ENCODE assay signal across 8 mouse cellular contexts in the genomic region with DNA sequence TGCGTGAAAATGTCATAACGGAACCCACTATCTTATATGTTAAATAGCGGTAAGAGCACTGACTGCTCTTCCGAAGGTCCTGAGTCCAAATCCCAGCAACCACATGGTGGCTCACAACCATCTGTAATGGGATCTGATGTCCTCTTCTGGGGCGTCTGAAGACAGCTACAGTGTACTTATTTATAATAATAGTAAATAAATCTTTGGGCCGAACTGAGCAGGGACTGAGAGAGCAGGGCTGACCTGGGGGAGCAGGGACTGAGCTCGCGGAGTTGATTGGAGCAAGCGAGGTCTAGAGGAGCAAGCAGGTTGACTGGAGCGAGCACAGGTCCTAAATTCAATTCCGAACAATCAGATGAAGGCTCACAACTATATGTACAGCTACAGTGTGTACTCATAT. TPM values are rescaled to one million over a fixed set of nuclear protein-coding genes. Genes with fewer than 3 reads are reported as not detected.
DNase-seq lines count a peak whose midpoint lies in the region; ATAC-seq and TF ChIP-seq lines count a peak whose summit lies in the region.
"Not testable (repeated sequence)": the region's sequence is repeated elsewhere in the genome, so short reads cannot be mapped to it uniquely, and the experiment has no call there.

No protein-coding gene starts in this region.

- H3K27ac ChIP-seq in cerebellum, adult 2 months (ENCODE audit: insufficient read depth, low read length); embryonic fibroblast, embryonic 13.5 days (ENCODE audit: insufficient read depth, low read length); heart, embryonic 11.5 days (ENCODE audit: low read depth, low read length); neural tube, embryonic 11.5 days (ENCODE audit: low read depth, low read length): not testable (repeated sequence)
- H3K27ac ChIP-seq in hindbrain, embryonic 16.5 days (ENCODE audit: low read depth, low read length) = peak overlapping the region; percentile 39; the same call in 1 of the 2 replicates
- 0 out of 2 replicates have a peak overlapping the region, but pooled peaks have one; percentile 30 for H3K27ac ChIP-seq in limb, embryonic 10.5 days
- 0 out of 2 replicates have a peak overlapping the region, but pooled peaks have one; percentile 13 for H3K27ac ChIP-seq in lung, embryonic 16.5 days (ENCODE audit: low read length)

- peak; percentile 18 for DNase-seq in 3134 (ENCODE audit: extremely low read depth, insufficient read length, low spot score)
- DNase-seq in cerebellum, adult 2 months = peak; percentile 22 to 29
- DNase-seq in limb, embryonic 10.5 days (ENCODE audit: low spot score); neural tube, embryonic 11.5 days (ENCODE audit: low spot score): not testable (repeated sequence)

- H3K9ac ChIP-seq in heart, embryonic 11.5 days (ENCODE audit: low read depth, low read length); hindbrain, embryonic 16.5 days (ENCODE audit: low read depth, low read length): not testable (repeated sequence)
- peak overlapping the region; percentile 50 for H3K9ac ChIP-seq in lung, embryonic 16.5 days (ENCODE audit: low read length)
- H3K9ac ChIP-seq in neural tube, embryonic 11.5 days (ENCODE audit: low read length) = peak overlapping the region; percentile 14; the same call in 1 of the 2 replicates

- WGBS in cerebellum, adult 2 months = 21% methylated on average over 11 of the region's 11 CpGs
- 39% methylated on average over 11 of the region's 11 CpGs for WGBS in heart, embryonic 11.5 days (ENCODE audit: insufficient replicate concordance)
- 29% methylated on average over 11 of the region's 11 CpGs for WGBS in hindbrain, embryonic 16.5 days
- WGBS in limb, embryonic 10.5 days = 43% methylated on average over 11 of the region's 11 CpGs
- WGBS in lung, embryonic 16.5 days = 34% methylated on average over 11 of the region's 11 CpGs
- 44% methylated on average over 11 of the region's 11 CpGs for WGBS in neural tube, embryonic 11.5 days

- H3K27me3 ChIP-seq in cerebellum, adult 2 months (ENCODE audit: control insufficient read depth, insufficient read depth, low read length); heart, embryonic 11.5 days (ENCODE audit: control insufficient read depth, insufficient read depth, low read length); hindbrain, embryonic 16.5 days (replicated peaks; ENCODE audit: control insufficient read depth, insufficient read depth, low read length); lung, embryonic 16.5 days (ENCODE audit: control insufficient read depth, insufficient read depth, low read depth, low read length); neural tube, embryonic 11.5 days (ENCODE audit: control insufficient read depth, insufficient read depth, low read length): not testable (repeated sequence)
- peaks cover 23% of the 10 kb centered on the region; the same call in 1 of the 2 replicates for H3K27me3 ChIP-seq in limb, embryonic 10.5 days (ENCODE audit: low read depth, poor library complexity, severe bottlenecking)

- TF ChIP-seq POLR2A in cerebellum, adult 2 months (IDR thresholded peaks at IDR 0.05; ENCODE audit: borderline replicate concordance, insufficient read depth, low read length); embryonic fibroblast, embryonic 13.5 days (IDR thresholded peaks at IDR 0.05; ENCODE audit: low read depth, low read length): not testable (repeated sequence)

- TF ChIP-seq CTCF in cerebellum, adult 2 months (IDR thresholded peaks at IDR 0.05; ENCODE audit: borderline replicate concordance, insufficient read depth, low read depth, low read length); embryonic fibroblast, embryonic 13.5 days (IDR thresholded peaks at IDR 0.05; ENCODE audit: borderline replicate concordance, insufficient read depth, low read length): not testable (repeated sequence)

- H3K4me1 ChIP-seq in cerebellum, adult 2 months (ENCODE audit: control insufficient read depth, insufficient read depth, low read length); embryonic fibroblast, embryonic 13.5 days (ENCODE audit: control insufficient read depth, insufficient read depth, low read length); heart, embryonic 11.5 days (ENCODE audit: control insufficient read depth, insufficient read depth, low read length); hindbrain, embryonic 16.5 days (ENCODE audit: control insufficient read depth, insufficient read depth, low read depth, low read length); limb, embryonic 10.5 days; lung, embryonic 16.5 days (replicated peaks; ENCODE audit: control insufficient read depth, insufficient read depth, low read length); neural tube, embryonic 11.5 days (ENCODE audit: control insufficient read depth, insufficient read depth, low read length): not testable (repeated sequence)

- H3K4me2 ChIP-seq in heart, embryonic 11.5 days = peak overlapping the region; percentile 56
- peak overlapping the region; percentile 54 for H3K4me2 ChIP-seq in hindbrain, embryonic 16.5 days (ENCODE audit: low read length)
- peak overlapping the region; percentile 52 for H3K4me2 ChIP-seq in lung, embryonic 16.5 days (ENCODE audit: low read depth, low read length)
- H3K4me2 ChIP-seq in neural tube, embryonic 11.5 days (ENCODE audit: low read depth) = peak overlapping the region; percentile 35

- H3K4me3 ChIP-seq in cerebellum, adult 2 months (replicated peaks; ENCODE audit: insufficient read depth, low read depth, low read length) = peak overlapping the region; percentile 53
- H3K4me3 ChIP-seq in embryonic fibroblast, embryonic 13.5 days (ENCODE audit: insufficient read depth, low read length) = 0 out of 2 replicates have a peak overlapping the region, but pooled peaks have one; percentile 0
- peak overlapping the region; percentile 28 for H3K4me3 ChIP-seq in heart, embryonic 11.5 days (ENCODE audit: low read depth, low read length)
- H3K4me3 ChIP-seq in hindbrain, embryonic 16.5 days (ENCODE audit: low read length) = peak overlapping the region; percentile 28
- peak overlapping the region; percentile 63 for H3K4me3 ChIP-seq in limb, embryonic 10.5 days
- peak overlapping the region; percentile 37 for H3K4me3 ChIP-seq in lung, embryonic 16.5 days (ENCODE audit: low read length)
- H3K4me3 ChIP-seq in neural tube, embryonic 11.5 days (ENCODE audit: low read depth, low read length) = peak overlapping the region; percentile 16; the same call in 1 of the 2 replicates

- H3K9me3 ChIP-seq in heart, embryonic 11.5 days (replicated peaks; ENCODE audit: control insufficient read depth, low read length); hindbrain, embryonic 16.5 days (ENCODE audit: control insufficient read depth, low read length); limb, embryonic 10.5 days (replicated peaks); lung, embryonic 16.5 days (ENCODE audit: control insufficient read depth, low read length); neural tube, embryonic 11.5 days (ENCODE audit: control insufficient read depth, low read length): not testable (repeated sequence)

- not testable (repeated sequence) for ATAC-seq in heart, embryonic 11.5 days (replicated peaks; ENCODE audit: insufficient number of reproducible peaks, low FRiP score, low TSS enrichment); lung, embryonic 16.5 days (ENCODE audit: low read depth)
- ATAC-seq in hindbrain, embryonic 16.5 days = peak; percentile 12
- 0 out of 2 replicates have a peak, but pooled peaks have one; percentile 3 for ATAC-seq in neural tube, embryonic 11.5 days (ENCODE audit: insufficient read depth, low FRiP score, low TSS enrichment)

- H3K36me3 ChIP-seq in heart, embryonic 11.5 days (ENCODE audit: control insufficient read depth, insufficient read depth, low read length); hindbrain, embryonic 16.5 days (ENCODE audit: control insufficient read depth, insufficient read depth, low read length); limb, embryonic 10.5 days; lung, embryonic 16.5 days (ENCODE audit: control insufficient read depth, insufficient read depth, low read length); neural tube, embryonic 11.5 days (ENCODE audit: control insufficient read depth, insufficient read depth, low read length): not testable (repeated sequence)

RNA-seq across cellular contexts. Expression of gene Las1l, which starts 0.7 kb away (rescaled TPM):
- 69.2 and 70.0 TPM in 2 replicates for polyA plus RNA-seq in cerebellum, adult 2 months (2012; rRNA removed)
- polyA plus RNA-seq in embryonic fibroblast, embryonic 13.5 days (2011; ENCODE audit: insufficient read length, low read depth, missing spikeins) = 40.1 and 54.5 TPM in 2 replicates
- 34.2 and 45.8 TPM in 2 replicates for polyA plus RNA-seq in heart, embryonic 11.5 days (2014; fragmentation: Nextera tagmentation; extraction: Ambion mirVana)
- 107 and 112 TPM in 2 replicates for polyA plus RNA-seq in hindbrain, embryonic 16.5 days (2015; fragmentation: Nextera tagmentation; extraction: Ambion mirVana)
- polyA plus RNA-seq in limb, embryonic 10.5 days (2016; fragmentation: Nextera tagmentation; extraction: Ambion mirVana) = 76.4 and 80.7 TPM in 2 replicates
- polyA plus RNA-seq in lung, embryonic 16.5 days (2015; fragmentation: Nextera tagmentation; extraction: Ambion mirVana) = 48.1 and 48.8 TPM in 2 replicates
- polyA plus RNA-seq in neural tube, embryonic 11.5 days (2014; fragmentation: Nextera tagmentation; extraction: Ambion mirVana) = 46.2 and 50.3 TPM in 2 replicates

Comparison
In these comparisons a context has a peak if more than half of its experiments do, and no peak if none do; other contexts are left out.
1. H3K4me3 ChIP-seq: peak in every context shown above with its lines; median percentile 63 in limb, embryonic 10.5 days; 53 in cerebellum, adult 2 months; 37 in lung, embryonic 16.5 days; 28 in heart, embryonic 11.5 days; 28 in hindbrain, embryonic 16.5 days; 16 in neural tube, embryonic 11.5 days; 0 in embryonic fibroblast, embryonic 13.5 days.